ENCODE assay signal across 26 mouse cellular contexts in the genomic region with DNA sequence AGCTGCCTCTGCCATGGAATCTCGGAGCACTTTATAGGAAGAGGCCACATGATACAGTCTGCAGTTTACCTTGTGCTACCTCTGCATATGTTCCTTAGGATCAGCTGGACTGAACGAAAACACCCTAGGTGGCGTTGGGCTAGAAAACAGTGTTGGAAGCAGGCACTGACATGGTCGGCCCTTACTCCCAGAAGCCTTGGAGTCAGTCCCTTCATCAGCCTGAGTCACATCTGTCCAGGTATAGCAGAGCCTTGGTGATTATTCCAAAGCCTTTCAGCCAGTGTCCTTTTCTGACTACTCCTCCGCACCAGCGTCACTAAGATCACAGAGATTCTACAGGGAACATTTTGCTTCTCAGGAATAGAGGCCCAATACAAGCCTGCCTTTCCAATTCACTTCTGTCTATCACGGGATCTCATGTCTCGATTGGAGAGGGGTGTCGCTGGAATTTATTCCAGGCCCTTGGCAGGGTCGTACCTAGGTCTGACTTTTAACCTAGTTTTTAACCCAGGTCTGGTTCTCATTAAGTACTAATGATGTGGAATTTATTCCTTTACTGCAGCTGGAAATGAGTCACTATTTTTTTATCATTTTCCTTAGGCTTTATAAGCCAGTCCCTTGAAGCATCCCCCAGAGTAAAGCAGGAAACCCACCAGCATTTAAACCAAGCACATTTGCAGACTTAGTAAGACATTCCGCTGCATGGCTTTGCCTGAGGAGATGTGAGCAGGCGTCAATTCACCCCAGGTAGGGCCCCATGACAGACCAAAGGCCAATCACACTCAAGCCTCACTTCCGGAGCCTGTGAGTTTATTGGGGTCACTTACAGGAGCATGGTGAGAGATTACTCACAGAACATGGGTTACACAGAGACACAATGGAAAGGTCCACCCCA.
DNase-seq lines count a peak whose midpoint lies in the region; ATAC-seq and TF ChIP-seq lines count a peak whose summit lies in the region.
"Had no signal": no experiment of that assay in that cellular context is flagged by ENCODE, and none has a peak within 500 bp of the region (broad histone marks: within the 10 kb centered on the region; RNA-seq: fewer than 3 reads in every experiment).

No protein-coding gene starts in this region.

- DNase-seq in forebrain, embryonic 10.5 days (ENCODE audit: extremely low spot score, low spot score) = no peak
- no peak for DNase-seq in forebrain, embryonic 11.5 days (ENCODE audit: low spot score)
- DNase-seq in embryonic facial prominence, embryonic 11.5 days (ENCODE audit: low spot score) = peak; percentile 45
- DNase-seq in hindlimb bud, embryonic 11.5 days (ENCODE audit: extremely low spot score, low read depth, low spot score) = peak; percentile 74
- DNase-seq in limb, embryonic 14.5 days (ENCODE audit: low spot score) = peak; percentile 44
- DNase-seq in kidney, adult 2 months = no peak
- DNase-seq in urinary bladder, postnatal 10 days (ENCODE audit: low spot score) = no peak
- no peak for DNase-seq in cerebellum, postnatal 10 days
- DNase-seq: cerebellum, adult 9-10 months; gastrocnemius, postnatal 14 days; heart, adult 18-20 months; heart, postnatal 10 days; kidney, adult 8-10 months; layer of hippocampus, postnatal 36 days; lung, embryonic 14.5 days; lung, postnatal 14 days; midbrain, embryonic 14.5 days had no signal

- 80% methylated on average over 13 of the region's 13 CpGs for WGBS in forebrain, embryonic 10.5 days
- 85% methylated on average over 13 of the region's 13 CpGs for WGBS in forebrain, embryonic 11.5 days
- WGBS in embryonic facial prominence, embryonic 11.5 days = 46% methylated on average over 13 of the region's 13 CpGs
- WGBS in limb, embryonic 14.5 days = 22% methylated on average over 13 of the region's 13 CpGs
- WGBS in kidney, adult 2 months = 89% methylated on average over 13 of the region's 13 CpGs

- H3K27me3 ChIP-seq in forebrain, embryonic 10.5 days (ENCODE audit: poor library complexity, severe bottlenecking) = no peaks in the 10 kb centered on the region
- no peaks in the 10 kb centered on the region for H3K27me3 ChIP-seq in forebrain, embryonic 11.5 days (ENCODE audit: control insufficient read depth, insufficient read depth, low read length)
- no peaks in the 10 kb centered on the region for H3K27me3 ChIP-seq in embryonic facial prominence, embryonic 11.5 days (ENCODE audit: control insufficient read depth, insufficient read depth, low read length)
- no peaks in the 10 kb centered on the region for H3K27me3 ChIP-seq in limb, embryonic 14.5 days (ENCODE audit: control insufficient read depth, insufficient read depth, low read length)
- H3K27me3 ChIP-seq in kidney, adult 2 months (replicated peaks; ENCODE audit: control insufficient read depth, insufficient read depth, low read length) = no peaks in the 10 kb centered on the region
- H3K27me3 ChIP-seq: forebrain, embryonic 15.5 days; heart, embryonic 13.5 days; hindbrain, embryonic 15.5 days; intestine, embryonic 15.5 days; liver, embryonic 15.5 days; stomach, embryonic 15.5 days had no signal

- TF ChIP-seq POLR2A in limb, embryonic 14.5 days (IDR thresholded peaks at IDR 0.05; ENCODE audit: borderline replicate concordance, extremely low read depth, insufficient read depth, insufficient read length) = no peak
- no peak for TF ChIP-seq POLR2A in kidney, adult 2 months (IDR thresholded peaks at IDR 0.05; ENCODE audit: low read depth, low read length)

- no peaks in the 10 kb centered on the region for H3K9me3 ChIP-seq in forebrain, embryonic 10.5 days
- no peaks in the 10 kb centered on the region for H3K9me3 ChIP-seq in forebrain, embryonic 11.5 days (ENCODE audit: control insufficient read depth, low read length)
- H3K9me3 ChIP-seq in embryonic facial prominence, embryonic 11.5 days (replicated peaks; ENCODE audit: control insufficient read depth, low read length) = no peaks in the 10 kb centered on the region
- no peaks in the 10 kb centered on the region for H3K9me3 ChIP-seq in limb, embryonic 14.5 days (ENCODE audit: control insufficient read depth, low read length)
- H3K9me3 ChIP-seq: forebrain, embryonic 15.5 days; hindbrain, embryonic 10.5 days; hindbrain, embryonic 15.5 days; intestine, embryonic 15.5 days; liver, embryonic 15.5 days; stomach, embryonic 15.5 days had no signal

- no peak for ATAC-seq in forebrain, embryonic 11.5 days (replicated peaks; ENCODE audit: low FRiP score)
- no peak for ATAC-seq in embryonic facial prominence, embryonic 11.5 days (replicated peaks; ENCODE audit: insufficient number of reproducible peaks, low FRiP score, low TSS enrichment, low read depth)
- ATAC-seq in limb, embryonic 14.5 days (ENCODE audit: low FRiP score, low read depth) = peak; percentile 70
- ATAC-seq: forebrain, embryonic 15.5 days; intestine, embryonic 15.5 days had no signal

- H3K4me3 ChIP-seq in forebrain, embryonic 10.5 days = no peak overlapping the region
- no peak overlapping the region for H3K4me3 ChIP-seq in forebrain, embryonic 11.5 days (ENCODE audit: low read depth, low read length)
- no peak overlapping the region for H3K4me3 ChIP-seq in embryonic facial prominence, embryonic 11.5 days (ENCODE audit: low read depth, low read length)
- H3K4me3 ChIP-seq in limb, embryonic 14.5 days (replicated peaks; ENCODE audit: low read length) = no peak overlapping the region
- no peak overlapping the region for H3K4me3 ChIP-seq in kidney, adult 2 months (ENCODE audit: insufficient read depth, low read depth, low read length)
- H3K4me3 ChIP-seq: forebrain, embryonic 15.5 days; heart, embryonic 13.5 days; hindbrain, embryonic 10.5 days; hindbrain, embryonic 15.5 days; intestine, embryonic 15.5 days; liver, embryonic 15.5 days; stomach, embryonic 15.5 days had no signal

- peaks cover 9% of the 10 kb centered on the region; the same call in 1 of the 2 replicates for H3K4me1 ChIP-seq in forebrain, embryonic 10.5 days
- no peaks in the 10 kb centered on the region for H3K4me1 ChIP-seq in forebrain, embryonic 11.5 days (replicated peaks; ENCODE audit: control insufficient read depth, insufficient read depth, low read length)
- H3K4me1 ChIP-seq in embryonic facial prominence, embryonic 11.5 days (ENCODE audit: control insufficient read depth, insufficient read depth, low read length) = no peaks in the 10 kb centered on the region
- peaks cover 15% of the 10 kb centered on the region for H3K4me1 ChIP-seq in limb, embryonic 14.5 days (ENCODE audit: control insufficient read depth, insufficient read depth, low read length)
- H3K4me1 ChIP-seq in kidney, adult 2 months (ENCODE audit: control insufficient read depth, insufficient read depth, low read length) = no peaks in the 10 kb centered on the region
- H3K4me1 ChIP-seq: forebrain, embryonic 15.5 days; heart, embryonic 13.5 days; hindbrain, embryonic 15.5 days; intestine, embryonic 15.5 days; liver, embryonic 15.5 days; stomach, embryonic 15.5 days had no signal

- no peak for TF ChIP-seq CTCF in kidney, adult 2 months (conservative IDR thresholded peaks at IDR 0.05; ENCODE audit: insufficient read depth, insufficient read length, low read depth, low read length)

- no peaks in the 10 kb centered on the region for H3K36me3 ChIP-seq in forebrain, embryonic 10.5 days (replicated peaks)
- no peaks in the 10 kb centered on the region for H3K36me3 ChIP-seq in forebrain, embryonic 11.5 days (ENCODE audit: control insufficient read depth, insufficient read depth, low read length)
- H3K36me3 ChIP-seq in embryonic facial prominence, embryonic 11.5 days (replicated peaks; ENCODE audit: control insufficient read depth, insufficient read depth, low read depth, low read length) = no peaks in the 10 kb centered on the region
- H3K36me3 ChIP-seq in limb, embryonic 14.5 days (ENCODE audit: control insufficient read depth, insufficient read depth, low read length) = no peaks in the 10 kb centered on the region
- no peaks in the 10 kb centered on the region for H3K36me3 ChIP-seq in kidney, adult 2 months (ENCODE audit: control insufficient read depth, insufficient read depth, low read length)
- H3K36me3 ChIP-seq: forebrain, embryonic 15.5 days; G1E; heart, embryonic 13.5 days; hindbrain, embryonic 10.5 days; hindbrain, embryonic 15.5 days; intestine, embryonic 15.5 days; liver, embryonic 15.5 days; stomach, embryonic 15.5 days had no signal

- H3K4me2 ChIP-seq in forebrain, embryonic 11.5 days (ENCODE audit: low read depth, low read length, severe bottlenecking) = no peak overlapping the region
- no peak overlapping the region for H3K4me2 ChIP-seq in embryonic facial prominence, embryonic 11.5 days (ENCODE audit: low read depth, low read length)
- peak overlapping the region; percentile 10; the same call in 1 of the 2 replicates for H3K4me2 ChIP-seq in limb, embryonic 14.5 days (replicated peaks; ENCODE audit: low read depth, low read length, severe bottlenecking)
- H3K4me2 ChIP-seq: forebrain, embryonic 15.5 days; heart, embryonic 13.5 days; hindbrain, embryonic 15.5 days; intestine, embryonic 15.5 days; liver, embryonic 15.5 days; lung, embryonic 14.5 days; stomach, embryonic 15.5 days had no signal

- H3K27ac ChIP-seq in forebrain, embryonic 10.5 days = peak overlapping the region; percentile 30; the same call in 1 of the 2 replicates
- no peak overlapping the region for H3K27ac ChIP-seq in forebrain, embryonic 11.5 days (ENCODE audit: low read depth, low read length)
- H3K27ac ChIP-seq in embryonic facial prominence, embryonic 11.5 days (replicated peaks; ENCODE audit: low read depth, low read length) = no peak overlapping the region
- H3K27ac ChIP-seq in limb, embryonic 14.5 days (replicated peaks; ENCODE audit: low read depth, low read length) = peak overlapping the region; percentile 71
- no peak overlapping the region for H3K27ac ChIP-seq in kidney, adult 2 months (ENCODE audit: insufficient read depth, low read depth, low read length)
- H3K27ac ChIP-seq: forebrain, embryonic 15.5 days; heart, embryonic 13.5 days; hindbrain, embryonic 10.5 days; hindbrain, embryonic 15.5 days; intestine, embryonic 15.5 days; kidney, postnatal 0 days; liver, embryonic 15.5 days; stomach, embryonic 15.5 days had no signal

- H3K9ac ChIP-seq in forebrain, embryonic 11.5 days (ENCODE audit: low read length) = no peak overlapping the region
- H3K9ac ChIP-seq in embryonic facial prominence, embryonic 11.5 days (replicated peaks; ENCODE audit: low read length) = no peak overlapping the region
- no peak overlapping the region for H3K9ac ChIP-seq in limb, embryonic 14.5 days (ENCODE audit: low read depth, low read length, severe bottlenecking)
- H3K9ac ChIP-seq: forebrain, embryonic 15.5 days; heart, embryonic 13.5 days; hindbrain, embryonic 15.5 days; intestine, embryonic 15.5 days; liver, embryonic 15.5 days; lung, embryonic 14.5 days; stomach, embryonic 15.5 days had no signal

Comparison
In these comparisons a context has a peak if more than half of its experiments do, and no peak if none do; other contexts are left out.
1. H3K27ac ChIP-seq: peak in forebrain, embryonic 10.5 days (single experiment) and limb, embryonic 14.5 days (single experiment); none in forebrain, embryonic 11.5 days (single experiment), embryonic facial prominence, embryonic 11.5 days (single experiment) and kidney, adult 2 months (single experiment).
2. DNase-seq: peak in embryonic facial prominence, embryonic 11.5 days (single experiment), hindlimb bud, embryonic 11.5 days (single experiment) and limb, embryonic 14.5 days (single experiment); none in forebrain, embryonic 10.5 days (single experiment), forebrain, embryonic 11.5 days (single experiment), kidney, adult 2 months (single experiment), urinary bladder, postnatal 10 days (single experiment) and cerebellum, postnatal 10 days (0 of 2).